Mouse (Mus musculus) thymus, adult 2 months (tissue): Measurements from ENCODE around the gene Agfg2. TPM values are rescaled to one million over a fixed set of nuclear protein-coding genes. Genes with fewer than 3 reads are reported as not detected.
A peak's percentile ranks its signal among the peaks of the same experiment; 100 is the strongest.

Experiments
- DNase-seq: peaks from one replicate; pipeline ENCODE4 v3.0.0; 2021
- H3K27ac ChIP-seq: fragments of 200-500 bp; 2 replicates; pipeline ENCODE4 v1.5.1; 2012; ENCODE audit warnings: low read length, control low read depth; ENCODE audit not compliant: control insufficient read depth, insufficient read depth
- H3K27me3 ChIP-seq: fragments of 200-500 bp; 2 replicates; pipeline ENCODE4 v1.6.1; 2012; ENCODE audit warnings: mild to moderate bottlenecking, low read length, moderate library complexity, mixed read lengths; ENCODE audit not compliant: control insufficient read depth, insufficient read depth
- H3K36me3 ChIP-seq: fragments of 200-500 bp; 2 replicates; pipeline ENCODE4 v1.6.1; 2012; ENCODE audit warnings: mild to moderate bottlenecking, low read length, moderate library complexity; ENCODE audit not compliant: control insufficient read depth, insufficient read depth
- H3K4me1 ChIP-seq: fragments of 200-500 bp; replicated peaks from 2 replicates; pipeline ENCODE4 v1.6.1; 2012; ENCODE audit warnings: low read length; ENCODE audit not compliant: control insufficient read depth, insufficient read depth
- H3K4me3 ChIP-seq: fragments of 200-500 bp; 2 replicates; pipeline ENCODE4 v1.5.1; 2012; ENCODE audit warnings: mild to moderate bottlenecking, low read length, control low read depth, moderate library complexity; ENCODE audit not compliant: control insufficient read depth, insufficient read depth
- CTCF ChIP-seq: fragments of 200-500 bp; IDR thresholded peaks from 2 replicates; pipeline ENCODE4 v1.5.1; 2012; ENCODE audit warnings: mild to moderate bottlenecking, control low read depth, low read length, moderate library complexity, borderline replicate concordance; ENCODE audit not compliant: control insufficient read depth, poor library complexity, insufficient read depth; ENCODE audit errors: extremely low read depth
- POLR2A ChIP-seq: fragments of 200-500 bp; IDR thresholded peaks from 2 replicates; pipeline ENCODE4 v1.6.1; 2012; ENCODE audit warnings: mild to moderate bottlenecking, low read length, control low read depth, moderate library complexity; ENCODE audit not compliant: control insufficient read depth, poor library complexity, insufficient read depth; ENCODE audit errors: extremely low read depth
- WGBS: fragments of 180-500 bp; shearing (Covaris S2); methylation state at CpG from one replicate; pipeline ENCODE4 v1.1.7; 2018; 5-methylcytosine and 5-hydroxymethylcytosine counted together
- polyA plus RNA-seq: library from polyadenylated mRNA; depleted of rRNA; stranded (reverse); fragments of >200 nt; gene quantifications from 2 replicates; pipeline ENCODE4 v1.2.3, GENCODE M21; 2012

Gene Agfg2
- polyA plus RNA-seq, 1 experiment, result 205 TPM

- Histone ChIP-seq H3K4me3 (no peak within 1 kb of the TSS), H3K4me1 (peaks cover 10% of the 10 kb centered on the region), H3K36me3 (peaks cover 66% of the 10 kb centered on the region), H3K27me3 (no peaks in the 10 kb centered on the region; the same call in 1 of the 2 replicates), H3K27ac (no peak within 1 kb of the TSS)
- DNase-seq, result no peak
- 91% methylated on average over 19 of the region's 19 CpGs for WGBS
- 0 out of 2 replicates have a peak, but pooled peaks have one; percentile 8 for TF ChIP-seq POLR2A
- TF ChIP-seq CTCF, result peak; percentile 43; the same call in 1 of the 2 replicates
Observed at GRCm38 (mm10) chr5:137641054-137641453, 43.5 kb downstream of the Agfg2 start, which contains the start of gene Sap25. TSS of gene Sap25 (plus strand) at chr5:137641334.

GRCm38 (mm10) chr5:137639472-137639871 lies 45.1 kb downstream of the Agfg2 start:
- no peak for TF ChIP-seq CTCF
- no peak for TF ChIP-seq POLR2A
- Histone ChIP-seq H3K36me3 (peaks cover 78% of the 10 kb centered on the region), H3K27ac (no peak overlapping the region), H3K27me3 (no peaks in the 10 kb centered on the region; the same call in 1 of the 2 replicates), H3K4me1 (peaks cover 8% of the 10 kb centered on the region), H3K4me3 (no peak overlapping the region)
- WGBS, result 91% methylated on average over 7 of the region's 7 CpGs
- DNase-seq, result no peak

GRCm38 (mm10) chr5:137633397-137634084 lies 51.0 kb downstream of the Agfg2 start:
- TF ChIP-seq CTCF (no peak), POLR2A (no peak)
- no peak for DNase-seq
- no peak overlapping the region for H3K4me3 ChIP-seq
- 92% methylated on average over 12 of the region's 12 CpGs for WGBS
- H3K4me1 ChIP-seq, result peaks cover 17% of the 10 kb centered on the region
- H3K36me3 ChIP-seq, result peaks cover 47% of the 10 kb centered on the region
- H3K27me3 ChIP-seq, result no peaks in the 10 kb centered on the region
- no peak overlapping the region for H3K27ac ChIP-seq

GRCm38 (mm10) chr5:137631591-137631990 lies 52.9 kb downstream of the Agfg2 start:
- peak overlapping the region; percentile 95 for H3K27ac ChIP-seq
- peak overlapping the region; percentile 45 for H3K4me3 ChIP-seq
- H3K36me3 ChIP-seq, result peaks cover 27% of the 10 kb centered on the region
- peak; percentile 22 for DNase-seq
- peaks cover 23% of the 10 kb centered on the region for H3K4me1 ChIP-seq
- no peaks in the 10 kb centered on the region for H3K27me3 ChIP-seq
- TF ChIP-seq CTCF (no peak), POLR2A (no peak)
- 2% methylated on average over 4 of the region's 4 CpGs for WGBS

- no peak for TF ChIP-seq CTCF
- TF ChIP-seq POLR2A, result peak; percentile 31; the same call in 1 of the 2 replicates
- Histone ChIP-seq H3K36me3 (peaks cover 23% of the 10 kb centered on the region), H3K27ac (peak overlapping the region; percentile 98), H3K27me3 (no peaks in the 10 kb centered on the region), H3K4me3 (peak overlapping the region; percentile 84), H3K4me1 (peaks cover 23% of the 10 kb centered on the region)
- WGBS, result under 1% methylated on average over 9 of the region's 9 CpGs
- DNase-seq, result peak; percentile 90
Observed at GRCm38 (mm10) chr5:137631171-137631570, 53.4 kb downstream of the Agfg2 start.

GRCm38 (mm10) chr5:137630602-137631001 lies 53.9 kb downstream of the Agfg2 start:
- 7% methylated on average over 3 of the region's 3 CpGs for WGBS
- TF ChIP-seq CTCF (no peak), POLR2A (no peak)
- Histone ChIP-seq H3K27ac (peak overlapping the region; percentile 98), H3K4me1 (peaks cover 23% of the 10 kb centered on the region), H3K27me3 (no peaks in the 10 kb centered on the region), H3K4me3 (peak overlapping the region; percentile 84), H3K36me3 (peaks cover 17% of the 10 kb centered on the region)
- peak; percentile 48 for DNase-seq
